Mouse (Mus musculus) kidney, adult 2 months (tissue): ENCODE data around the gene Chrdl2. TPM values are rescaled to one million over a fixed set of nuclear protein-coding genes. Genes with fewer than 3 reads are reported as not detected.

Experiments
- DNase-seq: peaks from one replicate; pipeline ENCODE4 v3.0.0; 2021
- H3K27ac ChIP-seq: fragments of 200-500 bp; 2 replicates; pipeline ENCODE4 v1.5.1; 2012; ENCODE audit warnings: low read depth, low read length, control low read depth, inconsistent platforms; ENCODE audit not compliant: insufficient read depth
- H3K27me3 ChIP-seq: fragments of 200-500 bp; replicated peaks from 2 replicates; pipeline ENCODE4 v1.6.1; 2012; ENCODE audit warnings: mild to moderate bottlenecking, moderate library complexity, low read length, inconsistent platforms; ENCODE audit not compliant: control insufficient read depth, insufficient read depth
- H3K36me3 ChIP-seq: fragments of 200-500 bp; 2 replicates; pipeline ENCODE4 v1.6.1; 2012; ENCODE audit warnings: mild to moderate bottlenecking, moderate library complexity, low read length, inconsistent platforms; ENCODE audit not compliant: control insufficient read depth, insufficient read depth
- H3K4me1 ChIP-seq: fragments of 200-500 bp; 2 replicates; pipeline ENCODE4 v1.6.1; 2011; ENCODE audit warnings: low read length; ENCODE audit not compliant: control insufficient read depth, insufficient read depth
- H3K4me3 ChIP-seq: fragments of 200-500 bp; 2 replicates; pipeline ENCODE4 v1.5.1; 2011; ENCODE audit warnings: mild to moderate bottlenecking, low read depth, low read length, control low read depth; ENCODE audit not compliant: insufficient read depth
- CTCF ChIP-seq: fragments of 200-500 bp; conservative IDR thresholded peaks from 2 replicates; pipeline ENCODE4 v1.5.1; 2011; ENCODE audit warnings: low read depth, mild to moderate bottlenecking, control low read depth, low read length, moderate library complexity, mixed read lengths; ENCODE audit not compliant: insufficient read depth, insufficient read length
- POLR2A ChIP-seq: fragments of 200-500 bp; IDR thresholded peaks from one replicate; pipeline ENCODE4 v1.6.1; 2011; ENCODE audit warnings: low read depth, low read length, control low read depth
- WGBS: fragments of 180-500 bp; shearing (Covaris S2); methylation state at CpG from one replicate; pipeline ENCODE4 v1.1.7; 2018; 5-methylcytosine and 5-hydroxymethylcytosine counted together
- polyA plus RNA-seq: library from polyadenylated mRNA; depleted of rRNA; stranded (reverse); fragments of >200 nt; gene quantifications from 2 replicates; pipeline ENCODE4 v1.2.3, GENCODE M21; 2012

The Chrdl2 gene
- polyA plus RNA-seq, 1 experiment: 0.36 TPM

DNA sequence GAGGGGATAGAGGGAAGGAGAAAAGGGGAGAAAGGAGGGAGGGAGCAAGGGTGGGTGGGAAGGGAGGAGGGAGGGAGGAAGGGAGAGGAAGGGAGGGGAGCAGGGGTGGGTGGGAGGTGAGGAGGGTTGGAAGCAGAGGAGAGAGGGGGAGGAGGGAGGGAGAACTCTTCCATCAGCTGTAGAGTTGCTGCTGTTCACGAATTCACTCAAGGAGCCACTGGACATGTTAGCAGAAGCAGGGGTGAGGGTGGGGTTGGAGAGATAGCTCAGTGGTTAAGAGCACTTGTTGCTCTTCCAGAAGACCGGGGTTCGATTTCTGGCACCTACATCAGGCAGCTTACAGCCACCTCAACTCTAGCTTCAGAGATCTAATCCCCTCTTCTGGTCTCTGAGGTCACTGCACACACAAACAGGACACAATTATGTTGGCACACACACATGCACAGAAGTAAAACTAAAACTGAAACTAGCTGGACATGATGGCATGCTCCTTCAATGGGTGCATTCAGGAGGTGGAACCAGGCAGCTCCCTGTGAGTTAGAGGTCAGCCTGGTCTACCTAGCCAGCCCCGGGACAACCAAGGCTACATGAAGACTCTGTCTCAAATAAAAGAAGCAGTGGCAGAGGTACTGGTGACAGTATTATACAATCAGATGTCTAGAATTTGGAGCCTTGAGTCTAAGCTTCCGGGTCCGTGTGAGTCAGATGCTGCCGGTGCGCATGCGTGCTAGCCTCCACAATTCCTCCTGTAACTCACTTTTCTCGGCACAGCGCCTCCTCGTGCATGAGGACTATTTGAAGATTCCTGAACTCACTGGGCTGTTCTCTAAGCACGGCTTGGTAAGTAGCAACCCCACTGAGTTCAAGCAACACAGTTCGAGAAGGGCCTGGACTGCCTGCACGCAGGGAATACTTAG is 15.9 kb upstream of the Chrdl2 start:
- Histone ChIP-seq H3K4me3 (no peak overlapping the region), H3K27ac (no peak overlapping the region), H3K27me3 (no peaks in the 10 kb centered on the region), H3K36me3 (no peaks in the 10 kb centered on the region), H3K4me1 (no peaks in the 10 kb centered on the region)
- DNase-seq: no peak
- TF ChIP-seq POLR2A (no peak), CTCF (0 out of 2 replicates have a peak, but pooled peaks have one; percentile 14)
- WGBS: 73% methylated on average over 15 of the region's 15 CpGs

DNA sequence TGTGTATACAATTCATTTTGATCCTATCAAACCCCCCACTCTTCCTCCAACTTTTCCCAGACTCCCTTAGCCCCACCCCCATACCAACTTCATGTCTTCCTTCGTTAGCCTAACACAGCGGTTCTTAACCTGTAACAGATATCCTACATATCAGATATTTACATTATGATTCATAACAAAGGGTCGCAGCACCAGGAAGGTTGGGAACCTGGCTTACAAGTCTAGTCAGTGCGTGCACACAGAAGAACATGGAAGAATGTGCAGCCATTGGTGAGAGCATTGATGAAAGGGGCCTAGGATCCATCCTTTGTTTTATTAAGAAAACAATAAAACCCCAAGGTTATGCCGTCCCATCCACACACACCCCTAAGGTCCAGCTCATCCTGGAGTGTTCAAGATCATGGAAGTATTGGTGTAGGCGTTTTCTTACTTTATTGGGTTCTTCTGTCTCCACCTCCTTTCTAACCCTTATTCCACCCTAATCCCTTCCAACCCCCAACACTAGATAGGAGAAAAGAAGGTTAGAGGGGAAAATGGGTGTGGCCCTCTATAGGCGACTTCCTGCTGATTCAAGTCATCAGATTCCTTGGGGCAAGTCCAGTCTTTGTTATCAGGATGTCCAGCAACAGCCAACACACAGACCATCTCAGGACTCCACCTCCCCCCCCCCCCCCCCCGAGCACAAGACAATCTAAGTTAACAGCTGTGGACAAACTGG is 14.8 kb upstream of the Chrdl2 start:
- 86% methylated on average over 8 of the region's 8 CpGs for WGBS
- Histone ChIP-seq H3K27me3 (no peaks in the 10 kb centered on the region), H3K27ac (no peak overlapping the region), H3K36me3 (no peaks in the 10 kb centered on the region), H3K4me1 (no peaks in the 10 kb centered on the region), H3K4me3 (no peak overlapping the region)
- TF ChIP-seq CTCF (no peak), POLR2A (no peak)
- DNase-seq: no peak

DNA sequence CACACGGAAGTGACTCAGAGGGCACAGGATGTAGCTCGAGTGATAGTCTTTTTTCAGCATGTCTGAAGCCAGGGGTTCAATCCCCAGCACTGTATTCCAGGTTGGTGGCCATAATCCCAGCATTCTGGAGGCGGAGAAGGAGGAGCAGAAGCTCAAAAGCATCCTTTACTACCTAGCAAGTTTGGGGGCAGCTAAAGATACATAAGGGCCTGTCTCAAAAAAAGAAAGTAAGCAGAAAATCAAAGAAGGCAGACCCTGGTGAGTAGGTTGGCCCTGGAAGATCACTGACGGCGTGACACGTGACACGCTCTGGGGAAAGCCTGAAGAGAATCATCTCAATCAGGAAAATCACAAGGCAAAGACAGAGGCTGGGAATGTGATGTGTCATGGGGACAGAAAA is 12.8 kb upstream of the Chrdl2 start:
- H3K27ac ChIP-seq: no peak overlapping the region
- no peaks in the 10 kb centered on the region for H3K4me1 ChIP-seq
- no peak for DNase-seq
- H3K36me3 ChIP-seq: no peaks in the 10 kb centered on the region
- H3K27me3 ChIP-seq: no peaks in the 10 kb centered on the region
- 91% methylated on average over 7 of the region's 7 CpGs for WGBS
- TF ChIP-seq POLR2A: no peak
- no peak overlapping the region for H3K4me3 ChIP-seq

DNA sequence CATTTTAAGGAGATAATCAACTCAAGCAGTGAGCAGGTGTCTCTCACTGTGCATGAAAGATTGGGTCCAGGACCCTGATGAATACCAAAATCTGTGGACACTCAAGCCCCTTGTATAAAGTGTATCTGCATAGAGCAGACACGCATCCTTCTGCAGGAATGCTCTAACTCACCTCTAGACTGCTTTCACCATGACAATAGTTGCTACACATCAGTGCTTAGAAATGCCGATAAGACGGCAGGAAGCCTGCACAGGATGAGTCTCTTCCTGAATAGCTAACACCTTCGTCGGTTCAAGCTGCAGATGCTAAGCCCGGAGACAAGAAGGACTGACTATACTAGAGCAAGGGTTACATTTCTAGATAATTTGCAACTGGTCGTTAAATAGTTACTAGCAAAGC is 10.8 kb upstream of the Chrdl2 start:
- no peak for DNase-seq
- Histone ChIP-seq H3K4me3 (no peak overlapping the region), H3K36me3 (no peaks in the 10 kb centered on the region), H3K27me3 (no peaks in the 10 kb centered on the region), H3K4me1 (no peaks in the 10 kb centered on the region), H3K27ac (no peak overlapping the region)
- TF ChIP-seq CTCF (no peak), POLR2A (no peak)
- WGBS: 58% methylated on average over 7 of the region's 7 CpGs

DNA sequence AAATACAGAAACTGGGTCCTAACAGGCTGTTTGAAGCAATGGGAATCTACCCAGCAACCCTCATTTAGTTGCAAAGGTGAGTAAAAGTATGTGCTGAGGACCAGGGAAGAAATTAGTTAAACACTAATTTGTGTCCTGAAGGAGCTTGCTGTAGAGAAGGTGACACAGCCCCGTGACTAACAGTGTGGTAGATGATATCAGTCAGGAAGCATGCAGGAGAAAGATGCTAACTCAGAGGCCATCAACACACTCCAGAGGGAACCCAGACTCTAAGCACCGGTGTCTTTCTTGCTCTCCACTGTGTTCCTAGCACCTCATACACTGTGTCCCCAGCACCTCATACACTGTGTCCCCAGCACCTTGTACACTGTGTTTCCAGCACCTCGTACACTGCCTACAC is 7.3 kb upstream of the Chrdl2 start:
- Histone ChIP-seq H3K27me3 (no peaks in the 10 kb centered on the region), H3K27ac (no peak overlapping the region), H3K36me3 (no peaks in the 10 kb centered on the region), H3K4me1 (no peaks in the 10 kb centered on the region), H3K4me3 (no peak overlapping the region)
- 77% methylated on average over 3 of the region's 3 CpGs for WGBS
- DNase-seq: no peak
- TF ChIP-seq POLR2A (no peak), CTCF (no peak)

DNA sequence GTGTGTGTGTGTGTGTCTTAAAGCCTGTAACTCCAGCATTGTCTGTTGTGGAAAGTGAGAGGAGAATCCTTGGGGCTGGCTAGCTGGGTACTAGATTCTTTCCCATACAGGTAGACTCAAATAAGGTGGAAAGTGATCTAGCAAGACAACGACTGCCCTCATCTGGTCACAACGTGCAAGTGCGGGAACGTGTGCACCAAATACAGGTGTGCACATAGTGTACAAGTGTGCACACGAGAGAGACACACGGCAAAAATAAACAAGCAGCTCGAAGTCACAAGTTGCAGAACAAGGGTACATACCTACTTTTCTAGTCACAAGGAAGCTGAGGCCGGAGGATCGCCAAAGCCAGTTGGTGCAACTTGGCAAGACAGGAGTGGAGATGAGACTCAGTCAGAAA is 2.2 kb upstream of the Chrdl2 start:
- no peak overlapping the region for H3K4me3 ChIP-seq
- H3K27me3 ChIP-seq: peaks cover 3% of the 10 kb centered on the region; the same call in 1 of the 2 replicates
- no peaks in the 10 kb centered on the region for H3K4me1 ChIP-seq
- DNase-seq: no peak
- TF ChIP-seq CTCF (peak; percentile 77), POLR2A (no peak)
- WGBS: 51% methylated on average over 9 of the region's 9 CpGs
- no peaks in the 10 kb centered on the region for H3K36me3 ChIP-seq
- H3K27ac ChIP-seq: no peak overlapping the region

DNA sequence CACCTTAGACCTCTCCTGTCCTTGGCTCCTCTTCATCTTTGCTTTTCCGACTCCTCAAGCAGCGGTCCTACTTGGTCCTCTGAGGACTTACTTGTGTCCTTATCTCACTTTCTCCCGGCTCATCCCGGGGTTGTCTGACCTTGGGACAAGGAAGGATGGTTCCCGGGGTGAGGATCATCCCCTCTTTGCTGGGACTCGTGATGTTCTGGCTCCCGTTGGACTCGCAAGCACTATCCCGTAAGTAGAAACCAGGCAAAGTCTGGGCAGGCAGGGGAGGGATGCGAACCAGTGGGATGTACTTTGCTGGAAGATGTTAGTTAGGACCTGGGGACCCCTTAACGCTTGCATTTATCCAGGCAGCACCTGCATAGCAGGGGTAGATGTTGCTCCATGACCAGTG is 439 bp downstream of the Chrdl2 start:
- peaks cover 4% of the 10 kb centered on the region; the same call in 1 of the 2 replicates for H3K4me1 ChIP-seq
- WGBS: 5% methylated on average over 11 of the region's 11 CpGs
- H3K27ac ChIP-seq: no peak overlapping the region
- H3K27me3 ChIP-seq: peaks cover 3% of the 10 kb centered on the region; the same call in 1 of the 2 replicates
- no peaks in the 10 kb centered on the region for H3K36me3 ChIP-seq
- H3K4me3 ChIP-seq: no peak overlapping the region
- TF ChIP-seq POLR2A: no peak
- no peak for TF ChIP-seq CTCF
- no peak for DNase-seq
